In the genomic region with DNA sequence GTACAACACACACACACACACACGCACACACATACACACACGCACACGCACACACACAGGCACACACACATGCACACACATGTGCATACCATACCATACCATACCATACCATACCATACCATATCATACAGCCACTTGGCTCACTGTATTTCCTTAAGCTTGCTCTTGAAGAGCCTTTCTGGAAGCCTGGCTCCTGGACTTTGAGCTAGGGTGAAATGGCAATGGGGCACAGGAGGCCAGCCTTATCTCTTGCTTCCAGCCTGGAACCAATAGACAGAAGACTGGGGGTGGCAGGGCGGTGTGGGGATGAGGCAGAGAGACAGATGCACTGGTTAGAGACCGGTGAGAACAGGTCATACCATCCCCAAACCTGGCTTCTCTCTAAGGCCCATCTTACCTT, we compare ENCODE assay signal across 24 mouse cellular contexts. TPM values are rescaled to one million over a fixed set of nuclear protein-coding genes. Genes with fewer than 3 reads are reported as not detected.
A peak's percentile ranks its signal among the peaks of the same experiment; 100 is the strongest.
DNase-seq lines count a peak whose midpoint lies in the region; ATAC-seq and TF ChIP-seq lines count a peak whose summit lies in the region.
"Had no signal": no experiment of that assay in that cellular context is flagged by ENCODE, and none has a peak within 500 bp of the region (broad histone marks: within the 10 kb centered on the region; RNA-seq: fewer than 3 reads in every experiment).

No protein-coding gene starts in this region.

- H3K4me3 ChIP-seq in testis, adult 2 months (ENCODE audit: control insufficient read depth, low read depth, low read length): peak overlapping the region; percentile 78
- H3K4me3 ChIP-seq in intestine, embryonic 16.5 days (ENCODE audit: low read length): no peak overlapping the region
- H3K4me3 ChIP-seq in small intestine, adult 2 months (ENCODE audit: low read depth, low read length): no peak overlapping the region
- H3K4me3 ChIP-seq in midbrain, embryonic 10.5 days: no peak overlapping the region
- H3K4me3 ChIP-seq: embryonic facial prominence, embryonic 10.5 days; embryonic facial prominence, embryonic 12.5 days; forebrain, embryonic 13.5 days; forebrain, embryonic 15.5 days had no signal

- H3K27ac ChIP-seq in testis, adult 2 months (ENCODE audit: control insufficient read depth, insufficient read depth, low read depth, low read length): no peak overlapping the region
- peak overlapping the region; percentile 68 for H3K27ac ChIP-seq in intestine, embryonic 16.5 days (ENCODE audit: low read length)
- H3K27ac ChIP-seq in small intestine, adult 2 months (ENCODE audit: insufficient read depth, low read depth, low read length): peak overlapping the region; percentile 44; the same call in 1 of the 2 replicates
- no peak overlapping the region for H3K27ac ChIP-seq in midbrain, embryonic 10.5 days (replicated peaks)
- H3K27ac ChIP-seq: embryonic facial prominence, embryonic 12.5 days; forebrain, embryonic 13.5 days; forebrain, embryonic 15.5 days had no signal

- H3K9me3 ChIP-seq in intestine, embryonic 16.5 days (ENCODE audit: control insufficient read depth, low read length): no peaks in the 10 kb centered on the region
- H3K9me3 ChIP-seq in midbrain, embryonic 10.5 days (replicated peaks): no peaks in the 10 kb centered on the region
- H3K9me3 ChIP-seq: embryonic facial prominence, embryonic 10.5 days; embryonic facial prominence, embryonic 12.5 days; forebrain, embryonic 13.5 days; forebrain, embryonic 15.5 days had no signal

- no peaks in the 10 kb centered on the region for H3K4me1 ChIP-seq in testis, adult 2 months (ENCODE audit: control insufficient read depth, insufficient read depth, low read length)
- peaks cover 18% of the 10 kb centered on the region; the same call in 1 of the 2 replicates for H3K4me1 ChIP-seq in intestine, embryonic 16.5 days (ENCODE audit: control insufficient read depth, insufficient read depth, low read length)
- peaks cover 21% of the 10 kb centered on the region for H3K4me1 ChIP-seq in small intestine, adult 2 months (ENCODE audit: control insufficient read depth, insufficient read depth, insufficient read length, low read length)
- peaks cover 25% of the 10 kb centered on the region for H3K4me1 ChIP-seq in midbrain, embryonic 10.5 days
- H3K4me1 ChIP-seq: embryonic facial prominence, embryonic 12.5 days had no signal

- no peak for DNase-seq in testis, postnatal 10 days (ENCODE audit: low spot score)
- no peak for DNase-seq in midbrain, embryonic 10.5 days (ENCODE audit: low spot score)
- no peak for DNase-seq in adrenal gland, postnatal 14 days
- DNase-seq: adrenal gland, adult 2 months; adrenal gland, postnatal 10 days; adrenal gland, postnatal 36 days; B cell, adult 2 months; cerebellum, adult 11-12 months; cerebellum, adult 2 months; cerebellum, adult 9-10 months; cerebellum, postnatal 10 days; cerebellum, postnatal 25 days; forebrain, postnatal 0 days had no signal

- H3K36me3 ChIP-seq in testis, adult 2 months (ENCODE audit: control insufficient read depth, insufficient read depth, low read length): no peaks in the 10 kb centered on the region
- no peaks in the 10 kb centered on the region for H3K36me3 ChIP-seq in intestine, embryonic 16.5 days (ENCODE audit: control insufficient read depth, insufficient read depth, low read length)
- no peaks in the 10 kb centered on the region for H3K36me3 ChIP-seq in small intestine, adult 2 months (ENCODE audit: control insufficient read depth, insufficient read depth, low read length)
- peaks cover 22% of the 10 kb centered on the region for H3K36me3 ChIP-seq in midbrain, embryonic 10.5 days
- H3K36me3 ChIP-seq: embryonic facial prominence, embryonic 10.5 days; embryonic facial prominence, embryonic 12.5 days; forebrain, embryonic 15.5 days had no signal

- H3K4me2 ChIP-seq in intestine, embryonic 16.5 days (ENCODE audit: low read depth, low read length): peak overlapping the region; percentile 20
- H3K4me2 ChIP-seq: embryonic facial prominence, embryonic 12.5 days; forebrain, embryonic 13.5 days; forebrain, embryonic 15.5 days had no signal

- H3K9ac ChIP-seq in intestine, embryonic 16.5 days (ENCODE audit: low read depth, low read length): no peak overlapping the region
- H3K9ac ChIP-seq: embryonic facial prominence, embryonic 12.5 days; forebrain, embryonic 13.5 days; forebrain, embryonic 15.5 days; forebrain, postnatal 0 days had no signal

- peak; percentile 75 for ATAC-seq in intestine, embryonic 16.5 days
- ATAC-seq: CD4-positive, CD25-positive, alpha-beta regulatory T cell, adult 4 months; forebrain, embryonic 13.5 days; forebrain, embryonic 15.5 days; forebrain, postnatal 0 days had no signal

- WGBS in intestine, embryonic 16.5 days: 90% methylated on average over 5 of the region's 5 CpGs
- 59% methylated on average over 5 of the region's 5 CpGs for WGBS in small intestine, adult 2 months
- 95% methylated on average over 5 of the region's 5 CpGs for WGBS in midbrain, embryonic 10.5 days

- TF ChIP-seq CTCF in testis, adult 2 months (IDR thresholded peaks at IDR 0.05; ENCODE audit: control insufficient read depth, insufficient read depth, insufficient replicate concordance, low read depth, low read length): no peak
- TF ChIP-seq CTCF in small intestine, adult 2 months (IDR thresholded peaks at IDR 0.05; ENCODE audit: extremely low read depth, insufficient read length, insufficient replicate concordance, low read depth, low read length): no peak

- no peaks in the 10 kb centered on the region for H3K27me3 ChIP-seq in testis, adult 2 months (ENCODE audit: control insufficient read depth, insufficient read depth, low read length)
- no peaks in the 10 kb centered on the region for H3K27me3 ChIP-seq in intestine, embryonic 16.5 days (replicated peaks; ENCODE audit: control insufficient read depth, insufficient read depth, low read length)
- H3K27me3 ChIP-seq in small intestine, adult 2 months (ENCODE audit: control insufficient read depth, insufficient read depth, low read length): no peaks in the 10 kb centered on the region
- peaks cover 25% of the 10 kb centered on the region; the same call in 1 of the 2 replicates for H3K27me3 ChIP-seq in midbrain, embryonic 10.5 days (ENCODE audit: low read depth, poor library complexity, severe bottlenecking)
- H3K27me3 ChIP-seq: forebrain, embryonic 13.5 days; forebrain, embryonic 15.5 days had no signal

- TF ChIP-seq POLR2A in testis, adult 2 months (IDR thresholded peaks at IDR 0.05; ENCODE audit: control insufficient read depth, low read depth, low read length): no peak
- TF ChIP-seq POLR2A in small intestine, adult 2 months (IDR thresholded peaks at IDR 0.05; ENCODE audit: low read depth, low read length): no peak

RNA-seq across cellular contexts. Expression of gene 1110017D15Rik, which starts 2.1 kb away (rescaled TPM):
- polyA plus RNA-seq in testis, adult 2 months (2012; rRNA removed): 1,051 and 1,062 TPM in 2 replicates
- polyA plus RNA-seq in intestine, embryonic 16.5 days (2015; fragmentation: Nextera tagmentation; extraction: Ambion mirVana): 0.21 TPM in 1 of 2 replicates, not detected in the other
- 0.37 TPM in 1 of 2 replicates, not detected in the other for polyA plus RNA-seq in small intestine, adult 2 months (2012; rRNA removed)
- polyA plus RNA-seq in midbrain, embryonic 10.5 days (2016; fragmentation: Nextera tagmentation; extraction: Ambion mirVana): 3.4 and 4.2 TPM in 2 replicates
- total RNA-seq in adrenal gland, postnatal 14 days (2021): 0.41 and 0.94 TPM in 2 replicates
- total RNA-seq: CH12.LX, ES-E14, MEL had no signal
- polyA plus RNA-seq: CD4-positive, CD25-positive, alpha-beta regulatory T cell, adult 4 months had no signal

RNA-seq across cellular contexts. Expression of gene AI464131, which starts 16.3 kb away (rescaled TPM):
- 9.8 and 11.1 TPM in 2 replicates for polyA plus RNA-seq in testis, adult 2 months (2012; rRNA removed)
- polyA plus RNA-seq in intestine, embryonic 16.5 days (2015; fragmentation: Nextera tagmentation; extraction: Ambion mirVana): 12.7 and 15.3 TPM in 2 replicates
- polyA plus RNA-seq in small intestine, adult 2 months (2012; rRNA removed): 4.6 and 10.2 TPM in 2 replicates
- 7.3 and 9.2 TPM in 2 replicates for polyA plus RNA-seq in midbrain, embryonic 10.5 days (2016; fragmentation: Nextera tagmentation; extraction: Ambion mirVana)
- total RNA-seq in adrenal gland, postnatal 14 days (2021): 8.9 and 10.7 TPM in 2 replicates
- polyA plus RNA-seq: CD4-positive, CD25-positive, alpha-beta regulatory T cell, adult 4 months had no signal

RNA-seq across cellular contexts. Expression of gene Fam219a, which starts 50.1 kb away (rescaled TPM):
- polyA plus RNA-seq in testis, adult 2 months (2012; rRNA removed): 36.8 and 37.7 TPM in 2 replicates
- polyA plus RNA-seq in intestine, embryonic 16.5 days (2015; fragmentation: Nextera tagmentation; extraction: Ambion mirVana): 2.4 and 2.9 TPM in 2 replicates
- polyA plus RNA-seq in small intestine, adult 2 months (2012; rRNA removed): 12.5 and 16.0 TPM in 2 replicates
- 4.1 and 5.7 TPM in 2 replicates for polyA plus RNA-seq in midbrain, embryonic 10.5 days (2016; fragmentation: Nextera tagmentation; extraction: Ambion mirVana)
- total RNA-seq in adrenal gland, postnatal 14 days (2021): 18.1 and 18.2 TPM in 2 replicates

RNA-seq across cellular contexts. Expression of gene Dnaic1, which starts 50.4 kb away (rescaled TPM):
- 86.5 and 89.7 TPM in 2 replicates for polyA plus RNA-seq in testis, adult 2 months (2012; rRNA removed)
- 3.5 and 4.2 TPM in 2 replicates for polyA plus RNA-seq in intestine, embryonic 16.5 days (2015; fragmentation: Nextera tagmentation; extraction: Ambion mirVana)
- 1.3 and 5.4 TPM in 2 replicates for polyA plus RNA-seq in small intestine, adult 2 months (2012; rRNA removed)
- polyA plus RNA-seq in midbrain, embryonic 10.5 days (2016; fragmentation: Nextera tagmentation; extraction: Ambion mirVana): 1.6 and 2.2 TPM in 2 replicates
- total RNA-seq in adrenal gland, postnatal 14 days (2021): 0.34 and 2.2 TPM in 2 replicates
- total RNA-seq: adrenal gland, postnatal 36 days; MEL had no signal
- polyA plus RNA-seq: CD4-positive, CD25-positive, alpha-beta regulatory T cell, adult 4 months had no signal

RNA-seq across cellular contexts. Expression of gene Nudt2, which starts 54.2 kb away (rescaled TPM):
- polyA plus RNA-seq in testis, adult 2 months (2012; rRNA removed): 12.6 and 14.3 TPM in 2 replicates
- polyA plus RNA-seq in intestine, embryonic 16.5 days (2015; fragmentation: Nextera tagmentation; extraction: Ambion mirVana): 62.5 and 70.3 TPM in 2 replicates
- polyA plus RNA-seq in small intestine, adult 2 months (2012; rRNA removed): 4.8 and 10.5 TPM in 2 replicates
- polyA plus RNA-seq in midbrain, embryonic 10.5 days (2016; fragmentation: Nextera tagmentation; extraction: Ambion mirVana): 63.3 and 65.6 TPM in 2 replicates
- 27.6 and 27.9 TPM in 2 replicates for total RNA-seq in adrenal gland, postnatal 14 days (2021)

Comparison
In these comparisons a context has a peak if more than half of its experiments do, and no peak if none do; other contexts are left out.
1. H3K27ac ChIP-seq: peak in intestine, embryonic 16.5 days (single experiment) and small intestine, adult 2 months (single experiment); none in testis, adult 2 months (single experiment) and midbrain, embryonic 10.5 days (single experiment).
2. RNA of gene 1110017D15Rik, which starts 2.1 kb away (polyA plus RNA-seq): 1,051 to 1,062 TPM in testis, adult 2 months; 3.4 to 4.2 TPM in midbrain, embryonic 10.5 days, 0.37 TPM in small intestine, adult 2 months and 0.21 TPM in intestine, embryonic 16.5 days; every median in the first group is over 100 times any median in the second.